Mouse (Mus musculus) right cerebral cortex, postnatal 36 days (tissue): ENCODE measurements around the gene Ddx19a.
"Not testable (repeated sequence)": the region's sequence is repeated elsewhere in the genome, so short reads cannot be mapped to it uniquely, and the experiment has no call there.

Experiments
- DNase-seq, 2 experiments: peaks; one replicate each; pipeline ENCODE4 v3.0.0; 2022; ENCODE audit warnings: low spot score in 2 of 2, mixed read lengths in 1 of 2

Gene Ddx19a

DNA sequence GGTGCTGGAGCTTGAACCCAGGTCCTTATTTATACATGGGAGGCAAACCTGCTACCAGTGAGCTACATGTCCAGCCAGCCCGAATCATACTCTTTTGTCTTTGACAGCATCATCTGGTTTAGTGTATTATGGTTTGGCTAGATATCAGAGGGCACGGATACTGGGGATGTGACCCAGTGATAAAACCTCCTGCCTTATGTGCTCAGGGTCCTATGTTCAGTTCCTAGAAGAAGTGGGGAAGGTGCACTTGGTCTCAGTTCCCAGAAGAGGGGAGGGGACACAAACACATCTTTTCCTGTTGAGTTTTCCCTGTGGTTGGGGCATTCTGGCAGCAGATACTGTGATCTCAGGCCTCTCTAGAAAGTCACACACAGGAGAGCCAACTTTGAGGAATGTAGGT is 64.3 kb downstream of the Ddx19a start:
- no peak for DNase-seq

DNA sequence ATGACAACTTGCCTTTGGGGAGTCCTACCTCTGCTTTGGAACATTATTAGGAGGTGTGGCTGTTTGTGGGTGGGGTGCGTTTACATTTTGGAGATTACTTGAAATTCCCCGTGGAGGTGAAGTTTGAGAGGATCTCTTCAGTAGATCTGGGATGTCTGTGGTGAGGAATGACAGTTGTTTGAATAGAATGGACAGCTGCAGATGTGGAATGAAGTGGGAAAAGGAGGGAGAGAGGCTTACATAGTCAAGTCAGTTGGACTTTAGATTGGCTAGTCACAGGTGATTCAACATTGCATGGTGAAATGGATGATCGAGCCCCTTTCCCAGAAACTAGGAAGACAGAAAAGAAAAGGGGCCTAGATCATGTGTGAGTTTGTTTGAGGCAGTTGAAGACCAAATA is 65.2 kb downstream of the Ddx19a start:
- no peak for DNase-seq

DNA sequence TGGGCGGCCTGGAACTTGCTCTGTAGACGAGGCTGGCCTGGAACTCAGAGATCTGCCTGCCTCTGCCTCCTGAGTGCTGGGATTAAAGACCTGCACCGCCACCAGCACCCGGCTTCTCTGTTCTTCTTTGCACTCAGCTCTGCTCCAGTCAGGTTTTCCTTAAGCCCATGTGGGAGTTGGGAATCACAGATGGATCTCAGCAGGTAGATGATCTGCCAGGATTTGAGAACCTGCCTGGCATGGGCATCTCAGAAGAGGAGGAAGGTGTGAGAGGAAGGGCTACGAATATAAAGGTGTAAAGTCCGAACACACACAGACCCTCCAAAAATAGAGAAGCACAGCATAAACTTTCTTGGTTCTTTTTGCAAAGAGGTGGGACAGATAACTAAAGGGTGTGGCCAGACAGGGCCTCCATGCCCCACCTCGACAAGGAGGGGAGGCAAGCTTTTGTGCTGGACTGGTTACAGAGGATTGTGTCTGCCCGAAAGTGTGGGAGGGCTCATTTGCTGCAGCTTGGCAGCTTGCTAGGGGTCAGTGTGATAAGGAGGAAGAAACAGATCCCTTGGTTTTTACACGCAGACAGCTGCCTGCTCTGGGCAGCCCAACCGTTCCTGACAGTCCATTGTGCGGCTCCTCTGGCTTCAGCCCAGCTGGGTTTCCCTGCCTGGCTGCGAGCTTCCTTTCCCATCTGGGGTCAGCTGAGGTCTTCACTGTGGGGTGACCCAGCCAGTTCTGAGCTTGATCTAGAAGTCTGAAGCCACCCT is 66.2 kb downstream of the Ddx19a start:
- no peak for DNase-seq

DNA sequence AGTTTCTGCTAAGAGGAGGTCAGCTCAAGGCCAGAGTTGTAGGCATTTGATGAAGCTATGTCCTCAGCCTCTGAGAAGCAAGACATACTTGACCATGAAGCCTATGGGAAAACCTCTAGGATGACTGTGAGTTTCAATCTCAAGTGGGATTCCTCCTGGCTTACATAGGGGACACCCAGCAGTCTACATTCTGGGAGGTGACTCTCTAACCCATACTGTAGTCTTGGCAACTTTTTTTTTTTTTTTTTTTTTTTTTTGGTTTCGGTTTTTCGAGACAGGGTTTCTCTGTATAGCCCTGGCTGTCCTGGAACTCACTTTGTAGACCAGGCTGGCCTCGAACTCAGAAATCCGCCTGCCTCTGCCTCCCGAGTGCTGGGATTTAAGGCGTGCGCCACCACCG is 67.9 kb downstream of the Ddx19a start:
- not testable (repeated sequence) for DNase-seq

DNA sequence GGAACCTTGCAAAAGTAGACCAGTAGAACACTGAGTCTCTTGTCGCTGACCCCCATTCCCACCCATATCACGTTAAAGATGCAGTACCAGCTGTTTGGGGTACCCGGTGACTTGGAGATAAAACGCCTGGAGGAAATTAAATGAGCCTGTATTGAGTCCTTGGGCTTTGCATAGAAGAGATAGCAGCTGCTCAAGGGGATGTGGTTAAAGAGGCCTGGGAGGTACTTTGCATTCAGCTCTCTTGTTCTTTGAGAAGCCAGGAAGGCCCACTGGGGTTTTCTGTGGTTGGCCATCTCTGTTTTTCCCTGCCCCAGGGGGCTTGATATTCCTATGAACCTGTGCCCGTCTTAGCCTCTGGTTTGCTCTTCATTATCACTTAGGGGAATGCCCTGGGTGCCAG is 68.5 kb downstream of the Ddx19a start:
- no peak for DNase-seq

DNA sequence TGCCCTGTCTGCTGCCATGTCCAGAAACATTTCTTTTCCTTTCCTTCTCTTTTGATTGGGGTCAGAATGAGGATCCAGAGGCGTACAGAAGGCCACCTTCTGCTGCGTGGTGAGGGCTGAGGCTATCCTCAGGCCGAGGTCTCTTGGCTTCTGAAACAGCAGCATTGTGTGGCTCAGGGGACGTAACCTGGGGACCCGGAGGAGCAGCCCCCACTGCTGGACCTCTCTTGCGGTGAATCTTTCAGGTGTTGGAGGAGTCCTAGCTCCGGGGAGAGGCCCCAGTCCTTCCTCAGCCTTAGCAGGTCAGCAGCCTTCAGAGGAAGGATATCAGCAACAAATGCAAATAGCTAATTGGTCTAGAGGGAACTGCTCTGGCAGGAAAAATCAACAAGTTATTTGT is 69.2 kb downstream of the Ddx19a start:
- no peak for DNase-seq

DNA sequence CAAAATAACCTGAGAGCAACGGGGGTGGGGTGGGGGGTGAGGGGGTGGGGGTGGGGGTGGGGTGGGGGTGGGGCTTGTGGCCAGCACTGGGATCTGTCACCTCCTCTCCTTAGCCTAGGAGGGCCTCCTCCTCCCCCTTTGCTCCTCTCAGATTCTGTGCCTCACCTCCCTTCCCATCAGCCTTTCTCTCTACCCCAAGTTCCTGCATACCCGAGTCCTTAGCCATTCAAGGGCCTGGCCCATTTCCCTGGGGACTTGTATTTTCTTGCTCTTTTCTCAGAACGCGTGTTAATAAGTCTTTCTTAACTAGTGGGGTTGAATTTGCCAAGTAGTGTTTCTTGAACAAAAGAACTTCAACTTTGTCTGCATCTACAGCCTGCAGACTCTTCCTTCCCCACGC is 70.9 kb downstream of the Ddx19a start:
- no peak for DNase-seq

DNA sequence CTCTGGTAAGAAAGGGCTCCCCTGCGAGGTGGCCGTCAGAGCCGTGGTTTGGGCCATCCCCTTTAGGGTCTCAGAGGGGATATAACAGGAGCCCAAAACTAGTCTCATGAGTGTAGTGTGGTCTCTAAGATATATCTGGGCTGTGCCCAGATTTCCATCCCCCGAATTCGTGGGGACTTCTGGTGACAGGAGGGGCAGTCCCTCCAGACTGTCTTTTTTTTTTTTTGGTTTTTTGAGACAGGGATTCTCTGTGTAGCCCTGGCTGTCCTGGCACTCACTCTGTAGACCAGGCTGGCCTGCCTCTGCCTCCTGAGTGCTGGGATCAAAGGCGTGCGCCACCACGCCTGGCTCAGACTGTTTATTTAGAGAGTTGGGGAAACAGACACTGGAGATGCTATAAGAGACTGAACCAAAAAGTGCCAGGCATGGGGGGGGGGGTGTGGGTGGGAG is 71.9 kb downstream of the Ddx19a start:
- DNase-seq = no peak
